ENCODE assay signal across 10 mouse cellular contexts in the genomic region with DNA sequence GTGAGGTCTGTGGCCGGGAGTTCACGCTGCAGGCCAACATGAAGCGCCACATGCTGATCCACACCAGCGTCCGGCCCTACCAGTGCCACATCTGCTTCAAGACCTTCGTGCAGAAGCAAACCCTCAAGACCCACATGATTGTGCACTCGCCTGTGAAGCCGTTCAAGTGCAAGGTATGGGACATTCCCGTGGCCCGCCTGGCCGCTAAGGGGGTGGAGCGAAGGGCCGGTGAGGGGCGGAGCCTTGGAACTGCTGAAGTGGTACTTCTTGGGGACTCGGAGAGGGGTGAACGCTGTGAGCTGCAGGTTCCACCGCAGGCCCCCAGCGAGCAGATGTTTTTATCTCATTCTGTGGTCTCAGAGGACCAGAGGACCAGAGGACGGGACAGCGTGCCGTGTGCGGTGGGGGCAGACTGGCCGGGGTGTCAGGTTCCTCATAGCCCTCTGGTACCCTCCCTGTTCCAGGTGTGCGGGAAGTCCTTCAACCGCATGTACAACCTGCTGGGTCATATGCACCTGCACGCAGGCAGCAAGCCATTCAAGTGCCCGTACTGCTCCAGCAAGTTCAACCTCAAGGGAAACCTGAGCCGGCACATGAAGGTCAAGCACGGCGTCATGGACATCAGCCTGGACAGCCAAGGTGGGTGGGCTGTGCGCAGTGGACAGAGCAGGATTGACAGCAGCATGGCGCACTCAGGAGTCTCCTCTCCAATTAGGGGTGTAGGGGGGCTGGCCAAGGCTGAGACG. TPM values are rescaled to one million over a fixed set of nuclear protein-coding genes. Genes with fewer than 3 reads are reported as not detected.
DNase-seq lines count a peak whose midpoint lies in the region; ATAC-seq and TF ChIP-seq lines count a peak whose summit lies in the region.
"Had no signal": no experiment of that assay in that cellular context is flagged by ENCODE, and none has a peak within 500 bp of the region (broad histone marks: within the 10 kb centered on the region; RNA-seq: fewer than 3 reads in every experiment).

No protein-coding gene starts in this region.

- 72% methylated on average over 33 of the region's 33 CpGs for WGBS in heart, postnatal 0 days
- WGBS in lung, embryonic 16.5 days: 48% methylated on average over 33 of the region's 33 CpGs

- no peak overlapping the region for H3K4me2 ChIP-seq in heart, postnatal 0 days (ENCODE audit: low read depth, low read length)
- peak overlapping the region; percentile 4; the same call in 1 of the 2 replicates for H3K4me2 ChIP-seq in lung, embryonic 16.5 days (ENCODE audit: low read depth, low read length)
- H3K4me2 ChIP-seq: midbrain, embryonic 13.5 days had no signal

- peak overlapping the region; percentile 35; the same call in 1 of the 2 replicates for H3K27ac ChIP-seq in heart, postnatal 0 days (ENCODE audit: low read depth)
- H3K27ac ChIP-seq in lung, embryonic 16.5 days (ENCODE audit: low read length): 0 out of 2 replicates have a peak overlapping the region, but pooled peaks have one; percentile 38
- H3K27ac ChIP-seq: midbrain, embryonic 13.5 days had no signal

- no peak for DNase-seq in heart, postnatal 0 days (ENCODE audit: low spot score)
- DNase-seq in heart, postnatal 36 days: no peak
- DNase-seq in ZHBTc4 (ENCODE audit: low read depth, low spot score): peak; percentile 70
- peak; percentile 78 for DNase-seq in kidney, adult 9 months
- no peak for DNase-seq in spleen, postnatal 14 days (ENCODE audit: low spot score in 2 of 2)
- DNase-seq in c-Kit-positive CD71-positive TER-119-positive erythroid progenitor cells, embryonic 14.5 days (ENCODE audit: low spot score): no peak
- DNase-seq in adrenal gland, postnatal 36 days: no peak
- DNase-seq: spleen, adult 18-20 months had no signal

- 0 out of 2 replicates have a peak, but pooled peaks have one; percentile 21 for TF ChIP-seq EP300 in heart, postnatal 0 days (IDR thresholded peaks at IDR 0.05; ENCODE audit: low read depth)

- TF ChIP-seq CTCF in heart, postnatal 0 days (IDR thresholded peaks at IDR 0.05; ENCODE audit: low read depth): no peak

- ATAC-seq in heart, postnatal 0 days (ENCODE audit: insufficient read depth, low read depth): peak; percentile 15
- ATAC-seq in lung, embryonic 16.5 days (ENCODE audit: low read depth): peak; percentile 74
- ATAC-seq: midbrain, embryonic 13.5 days had no signal

- intact Hi-C loops in heart, postnatal 36 days (cut with DNase I): loop anchor here (10.0 kb wide), 1 partner anchor 291 kb away; a partner anchor contains a TSS

- peaks cover 62% of the 10 kb centered on the region for H3K36me3 ChIP-seq in heart, postnatal 0 days (replicated peaks; ENCODE audit: control insufficient read depth, insufficient read depth, low read length)
- peaks cover 23% of the 10 kb centered on the region for H3K36me3 ChIP-seq in lung, embryonic 16.5 days (ENCODE audit: control insufficient read depth, insufficient read depth, low read length)

- no peak overlapping the region for H3K4me3 ChIP-seq in heart, postnatal 0 days (ENCODE audit: low read depth, low read length)
- H3K4me3 ChIP-seq in lung, embryonic 16.5 days (ENCODE audit: low read length): no peak overlapping the region
- H3K4me3 ChIP-seq: midbrain, embryonic 13.5 days had no signal

- H3K9ac ChIP-seq in heart, postnatal 0 days (replicated peaks; ENCODE audit: low read depth, low read length): no peak overlapping the region
- no peak overlapping the region for H3K9ac ChIP-seq in lung, embryonic 16.5 days (ENCODE audit: low read length)
- H3K9ac ChIP-seq: midbrain, embryonic 13.5 days had no signal

- H3K27me3 ChIP-seq in heart, postnatal 0 days (ENCODE audit: control insufficient read depth, insufficient read depth, low read length): no peaks in the 10 kb centered on the region
- H3K27me3 ChIP-seq in lung, embryonic 16.5 days (ENCODE audit: control insufficient read depth, insufficient read depth, low read depth, low read length): no peaks in the 10 kb centered on the region
- H3K27me3 ChIP-seq: midbrain, embryonic 13.5 days had no signal

- no peaks in the 10 kb centered on the region for H3K9me3 ChIP-seq in heart, postnatal 0 days (replicated peaks; ENCODE audit: control insufficient read depth, low read length)
- no peaks in the 10 kb centered on the region for H3K9me3 ChIP-seq in lung, embryonic 16.5 days (ENCODE audit: control insufficient read depth, low read length)
- H3K9me3 ChIP-seq: midbrain, embryonic 13.5 days had no signal

- H3K4me1 ChIP-seq in heart, postnatal 0 days (ENCODE audit: control insufficient read depth, insufficient read depth): no peaks in the 10 kb centered on the region
- no peaks in the 10 kb centered on the region for H3K4me1 ChIP-seq in lung, embryonic 16.5 days (replicated peaks; ENCODE audit: control insufficient read depth, insufficient read depth, low read length)

RNA-seq across cellular contexts. Expression of a gene that starts 29.0 kb away (rescaled TPM):
- total RNA-seq in heart, postnatal 0 days (2014; rRNA removed; ENCODE audit: low replicate concordance): 3,422 and 3,660 TPM in 2 replicates
- 2,757 and 2,826 TPM in 2 replicates for polyA plus RNA-seq in heart, postnatal 0 days (2015; fragmentation: Nextera tagmentation; extraction: Ambion mirVana)
- 1,000 to 10,000 TPM; 1,714 to 2,029 TPM for total RNA-seq in heart, postnatal 36 days (2021)
- 671 and 680 TPM in 2 replicates for polyA plus RNA-seq in lung, embryonic 16.5 days (2015; fragmentation: Nextera tagmentation; extraction: Ambion mirVana)
- total RNA-seq in adrenal gland, postnatal 36 days (2021): 100 to 1,000 TPM; 148 to 188 TPM

Comparison
In these comparisons a context has a peak if more than half of its experiments do, and no peak if none do; other contexts are left out.
1. DNase-seq: peak in ZHBTc4 (single experiment) and kidney, adult 9 months (single experiment); none in heart, postnatal 0 days (single experiment), heart, postnatal 36 days (0 of 2), spleen, postnatal 14 days (0 of 2), c-Kit-positive CD71-positive TER-119-positive erythroid progenitor cells, embryonic 14.5 days (single experiment) and adrenal gland, postnatal 36 days (0 of 2).
2. RNA of a gene that starts 29.0 kb away (total RNA-seq): 3,422 to 3,660 TPM in heart, postnatal 0 days and 1,714 to 2,029 TPM in heart, postnatal 36 days; 148 to 188 TPM in adrenal gland, postnatal 36 days; every median in the first group is over 4 times any median in the second.